Mouse (Mus musculus): ENCODE data around the gene Pctp. TPM values are rescaled to one million over a fixed set of nuclear protein-coding genes. Genes with fewer than 3 reads are reported as not detected.

The Pctp gene
- polyA plus RNA-seq, 1 experiment = 0.97 TPM

DNA sequence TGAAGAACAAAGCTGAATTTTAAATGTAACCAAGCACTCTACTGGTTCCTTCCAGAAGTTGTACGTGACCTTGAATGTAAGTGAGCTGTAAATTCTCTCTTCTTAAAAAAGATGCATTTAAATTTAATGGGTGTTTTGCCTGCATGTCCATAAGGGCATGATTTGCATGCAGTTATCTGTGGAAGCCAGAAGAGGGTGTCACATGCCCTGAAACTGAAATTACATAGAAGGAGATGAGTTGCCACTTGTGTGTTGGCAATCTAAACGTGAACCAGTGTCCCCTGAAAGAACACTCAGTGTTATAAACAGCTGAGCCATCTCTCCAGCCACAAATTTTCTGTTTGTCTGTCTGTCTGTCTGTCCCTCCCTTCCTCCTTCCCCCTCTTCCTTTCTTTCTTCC, 19.8 kb downstream of the Pctp start:
- no peak for DNase-seq
- Histone ChIP-seq H3K27ac (ENCODE audit: control insufficient read depth, insufficient read depth, low read length) (no peak overlapping the region), H3K4me3 (ENCODE audit: control insufficient read depth, insufficient read depth, low read length) (no peak overlapping the region), H3K27me3 (ENCODE audit: control insufficient read depth, insufficient read depth, low read length) (no peaks in the 10 kb centered on the region), H3K36me3 (ENCODE audit: control insufficient read depth, insufficient read depth, low read length) (no peaks in the 10 kb centered on the region), H3K4me1 (replicated peaks; ENCODE audit: control insufficient read depth, insufficient read depth, low read length) (no peaks in the 10 kb centered on the region)
- TF ChIP-seq POLR2A (IDR thresholded peaks at IDR 0.05; ENCODE audit: control insufficient read depth, extremely low read depth, insufficient read depth, low read length, poor library complexity) (no peak), CTCF (IDR thresholded peaks at IDR 0.05; ENCODE audit: borderline replicate concordance, control insufficient read depth, extremely low read depth, insufficient read depth, low read length, poor library complexity) (no peak)
- 70% methylated on average over 2 of the region's 2 CpGs for WGBS

DNA sequence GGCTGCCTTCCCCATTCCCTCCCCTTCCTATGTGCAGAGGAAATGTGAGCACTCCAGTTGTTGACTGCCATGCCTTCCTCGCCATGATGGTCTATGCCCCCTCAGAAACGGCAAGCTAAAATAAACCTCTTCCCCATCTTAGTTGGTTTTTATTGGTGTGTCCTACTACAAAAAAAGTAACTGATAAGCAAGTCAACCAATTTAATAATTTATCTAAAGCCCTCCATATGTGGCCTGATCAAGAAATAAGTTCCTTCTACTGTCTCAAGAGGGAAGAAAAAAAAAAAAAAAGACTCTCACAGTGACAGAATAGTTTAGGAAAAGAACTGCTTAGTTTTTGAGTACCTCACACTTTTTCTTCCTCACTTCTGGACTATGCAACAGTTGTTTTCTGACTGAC, 22.6 kb downstream of the Pctp start:
- Histone ChIP-seq H3K27me3 (ENCODE audit: control insufficient read depth, insufficient read depth, low read length) (no peaks in the 10 kb centered on the region), H3K36me3 (ENCODE audit: control insufficient read depth, insufficient read depth, low read length) (no peaks in the 10 kb centered on the region), H3K4me3 (ENCODE audit: control insufficient read depth, insufficient read depth, low read length) (no peak overlapping the region), H3K27ac (ENCODE audit: control insufficient read depth, insufficient read depth, low read length) (no peak overlapping the region), H3K4me1 (replicated peaks; ENCODE audit: control insufficient read depth, insufficient read depth, low read length) (no peaks in the 10 kb centered on the region)
- TF ChIP-seq POLR2A (IDR thresholded peaks at IDR 0.05; ENCODE audit: control insufficient read depth, extremely low read depth, insufficient read depth, low read length, poor library complexity) (no peak), CTCF (IDR thresholded peaks at IDR 0.05; ENCODE audit: borderline replicate concordance, control insufficient read depth, extremely low read depth, insufficient read depth, low read length, poor library complexity) (no peak)
- 94% methylated on average over 2 of the region's 2 CpGs for WGBS
- no peak for DNase-seq

DNA sequence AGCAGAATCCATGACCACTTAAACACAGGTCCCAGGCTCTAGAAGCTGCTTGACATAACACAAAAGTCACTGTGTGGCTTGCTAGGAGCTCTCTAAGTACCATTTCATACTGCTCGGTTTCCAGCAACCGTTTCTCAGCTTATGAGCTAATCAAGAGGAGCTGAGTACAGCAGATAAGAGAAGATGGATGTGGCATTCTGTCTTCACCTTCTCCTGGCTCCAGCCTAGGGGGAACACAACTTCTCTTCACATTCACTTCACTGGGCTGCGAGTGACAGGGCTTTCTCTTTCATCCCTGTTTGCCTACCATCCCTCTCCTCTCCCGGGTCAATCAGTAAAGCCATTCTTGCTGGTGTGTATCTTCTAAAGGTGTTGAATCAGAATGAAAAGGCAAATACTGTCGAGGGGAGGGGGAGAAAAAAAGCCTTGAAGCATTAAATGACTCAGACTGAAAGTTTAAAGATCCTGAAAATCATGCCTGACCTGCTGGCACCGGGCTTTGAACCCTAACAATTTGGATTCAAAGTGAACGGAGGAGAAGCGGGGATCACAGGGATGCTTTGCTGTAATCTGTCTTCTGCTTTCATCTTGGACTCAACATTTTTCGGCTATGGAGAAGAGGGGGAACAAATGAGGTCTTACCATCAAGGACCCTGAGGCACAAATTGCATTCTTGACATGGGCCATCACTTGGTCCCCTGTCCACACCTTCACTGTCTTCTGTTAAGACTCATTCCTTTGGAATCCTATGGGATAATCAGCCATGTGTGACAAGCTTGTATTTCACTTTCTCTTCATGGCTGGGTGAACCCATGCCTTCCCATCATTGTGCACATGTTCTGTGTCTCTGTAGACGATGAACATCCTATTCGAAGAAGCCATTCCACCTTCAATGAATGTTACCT, 23.5 kb downstream of the Pctp start:
- Histone ChIP-seq H3K27me3 (ENCODE audit: control insufficient read depth, insufficient read depth, low read length) (no peaks in the 10 kb centered on the region), H3K4me1 (replicated peaks; ENCODE audit: control insufficient read depth, insufficient read depth, low read length) (no peaks in the 10 kb centered on the region), H3K4me3 (ENCODE audit: control insufficient read depth, insufficient read depth, low read length) (no peak overlapping the region), H3K27ac (ENCODE audit: control insufficient read depth, insufficient read depth, low read length) (no peak overlapping the region), H3K36me3 (ENCODE audit: control insufficient read depth, insufficient read depth, low read length) (no peaks in the 10 kb centered on the region)
- 83% methylated on average over 11 of the region's 11 CpGs for WGBS
- TF ChIP-seq CTCF (IDR thresholded peaks at IDR 0.05; ENCODE audit: borderline replicate concordance, control insufficient read depth, extremely low read depth, insufficient read depth, low read length, poor library complexity) = no peak
- no peak for TF ChIP-seq POLR2A (IDR thresholded peaks at IDR 0.05; ENCODE audit: control insufficient read depth, extremely low read depth, insufficient read depth, low read length, poor library complexity)
- no peak for DNase-seq

DNA sequence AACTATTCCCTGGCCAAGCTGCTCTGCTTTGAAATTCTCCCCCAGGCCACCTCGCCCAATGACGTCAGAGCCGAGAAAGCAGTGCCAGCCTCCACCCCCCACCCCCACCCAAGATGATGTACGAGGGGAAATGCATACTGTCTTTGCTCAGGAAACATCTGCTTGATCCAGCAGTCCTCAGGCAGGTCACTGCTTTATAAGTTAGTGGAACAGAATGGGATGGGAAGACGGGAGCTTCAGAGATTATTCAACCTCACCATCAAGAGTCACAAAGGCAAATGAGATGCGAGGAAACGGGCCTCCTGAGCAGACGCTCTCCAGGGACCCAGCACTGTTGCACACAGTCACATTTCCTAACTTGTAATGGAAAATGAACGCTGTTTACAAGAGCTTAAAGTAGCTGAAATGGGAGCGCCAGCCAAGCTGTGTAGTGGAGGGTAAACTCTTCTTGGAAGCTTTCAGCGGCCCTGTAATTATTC, 24.3 kb downstream of the Pctp start:
- TF ChIP-seq POLR2A (IDR thresholded peaks at IDR 0.05; ENCODE audit: control insufficient read depth, extremely low read depth, insufficient read depth, low read length, poor library complexity) (no peak), CTCF (IDR thresholded peaks at IDR 0.05; ENCODE audit: borderline replicate concordance, control insufficient read depth, extremely low read depth, insufficient read depth, low read length, poor library complexity) (no peak)
- DNase-seq = no peak
- Histone ChIP-seq H3K4me3 (ENCODE audit: control insufficient read depth, insufficient read depth, low read length) (no peak overlapping the region), H3K27ac (ENCODE audit: control insufficient read depth, insufficient read depth, low read length) (no peak overlapping the region), H3K36me3 (ENCODE audit: control insufficient read depth, insufficient read depth, low read length) (no peaks in the 10 kb centered on the region), H3K27me3 (ENCODE audit: control insufficient read depth, insufficient read depth, low read length) (no peaks in the 10 kb centered on the region), H3K4me1 (replicated peaks; ENCODE audit: control insufficient read depth, insufficient read depth, low read length) (no peaks in the 10 kb centered on the region)
- 54% methylated on average over 11 of the region's 11 CpGs for WGBS

DNA sequence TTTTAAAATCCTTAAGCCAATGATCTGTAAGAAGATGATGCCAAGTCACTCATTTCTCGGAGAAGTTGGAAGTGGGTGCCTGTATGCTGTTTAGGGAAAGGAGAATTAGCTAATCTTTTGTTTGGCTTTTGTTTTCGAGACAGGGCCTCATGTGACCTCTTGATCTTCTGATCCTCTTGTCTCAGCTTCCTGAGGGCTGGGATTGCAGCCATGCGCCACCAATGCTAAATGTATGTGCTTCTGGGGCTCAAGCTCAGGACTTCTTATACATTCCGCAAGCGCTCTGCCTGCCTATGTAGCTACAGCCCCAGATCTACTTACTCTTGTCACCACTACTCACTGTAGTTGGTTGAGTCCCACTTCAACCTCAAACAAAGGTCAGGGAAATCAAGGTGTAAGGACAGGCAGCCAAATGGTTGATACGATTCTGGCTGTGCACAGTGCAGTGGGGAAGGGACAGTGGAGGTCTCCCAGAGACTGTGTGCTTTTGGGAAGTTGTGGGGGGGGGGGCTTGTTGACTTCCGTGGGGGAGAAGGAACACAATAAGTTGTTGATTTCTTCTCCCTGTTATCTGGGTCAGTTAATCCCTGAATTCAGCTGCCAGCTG, 24.8 kb downstream of the Pctp start:
- TF ChIP-seq CTCF (IDR thresholded peaks at IDR 0.05; ENCODE audit: borderline replicate concordance, control insufficient read depth, extremely low read depth, insufficient read depth, low read length, poor library complexity) = no peak
- TF ChIP-seq POLR2A (IDR thresholded peaks at IDR 0.05; ENCODE audit: control insufficient read depth, extremely low read depth, insufficient read depth, low read length, poor library complexity) = no peak
- no peak overlapping the region for H3K4me3 ChIP-seq (ENCODE audit: control insufficient read depth, insufficient read depth, low read length)
- H3K4me1 ChIP-seq (replicated peaks; ENCODE audit: control insufficient read depth, insufficient read depth, low read length) = no peaks in the 10 kb centered on the region
- DNase-seq = no peak
- WGBS = 78% methylated on average over 7 of the region's 7 CpGs
- no peaks in the 10 kb centered on the region for H3K36me3 ChIP-seq (ENCODE audit: control insufficient read depth, insufficient read depth, low read length)
- H3K27ac ChIP-seq (ENCODE audit: control insufficient read depth, insufficient read depth, low read length) = no peak overlapping the region
- H3K27me3 ChIP-seq (ENCODE audit: control insufficient read depth, insufficient read depth, low read length) = no peaks in the 10 kb centered on the region

DNA sequence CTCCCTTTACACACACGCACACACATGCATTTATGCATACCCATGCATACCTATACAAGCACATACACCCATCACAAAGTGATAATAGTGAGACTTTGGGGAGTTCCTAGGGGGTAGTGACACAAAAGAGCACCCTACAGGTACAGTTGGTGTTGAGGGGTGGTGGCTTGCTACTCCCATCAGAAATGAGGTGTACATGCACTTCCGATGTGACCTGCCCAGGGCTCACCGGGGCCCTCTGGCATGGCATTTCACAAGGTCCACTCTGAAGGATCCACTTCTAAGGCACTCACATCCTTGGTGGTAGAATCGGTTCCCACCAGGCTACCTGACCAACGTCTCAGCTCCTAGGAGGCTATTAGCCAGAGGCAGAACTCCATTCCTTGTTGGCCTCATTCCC, 26.3 kb downstream of the Pctp start:
- 96% methylated on average over 5 of the region's 5 CpGs for WGBS
- Histone ChIP-seq H3K36me3 (ENCODE audit: control insufficient read depth, insufficient read depth, low read length) (no peaks in the 10 kb centered on the region), H3K27me3 (ENCODE audit: control insufficient read depth, insufficient read depth, low read length) (no peaks in the 10 kb centered on the region), H3K4me3 (ENCODE audit: control insufficient read depth, insufficient read depth, low read length) (no peak overlapping the region), H3K4me1 (replicated peaks; ENCODE audit: control insufficient read depth, insufficient read depth, low read length) (no peaks in the 10 kb centered on the region), H3K27ac (ENCODE audit: control insufficient read depth, insufficient read depth, low read length) (no peak overlapping the region)
- TF ChIP-seq POLR2A (IDR thresholded peaks at IDR 0.05; ENCODE audit: control insufficient read depth, extremely low read depth, insufficient read depth, low read length, poor library complexity) (no peak), CTCF (IDR thresholded peaks at IDR 0.05; ENCODE audit: borderline replicate concordance, control insufficient read depth, extremely low read depth, insufficient read depth, low read length, poor library complexity) (no peak)
- DNase-seq = no peak

All from thymus, adult 2 months (tissue).